Mouse (Mus musculus) embryonic fibroblast, embryonic 13.5 days (primary cell): Measurements from ENCODE around the gene Klc2.
A peak's percentile ranks its signal among the peaks of the same experiment; 100 is the strongest.

Experiments used
- CTCF ChIP-seq: IDR thresholded peaks from 2 replicates; pipeline ENCODE4 v1.5.1; 2011; ENCODE audit warnings: mild to moderate bottlenecking, control low read depth, low read length, moderate library complexity, borderline replicate concordance; ENCODE audit not compliant: insufficient read depth
- POLR2A ChIP-seq: IDR thresholded peaks from 2 replicates; pipeline ENCODE4 v1.6.1; 2011; ENCODE audit warnings: low read depth, mild to moderate bottlenecking, control low read depth, low read length, moderate library complexity

- TF ChIP-seq CTCF (peak; percentile 25; the same call in 1 of the 2 replicates), POLR2A (no peak)
These were observed 46.0 kb upstream of the Klc2 start for GRCm38 (mm10) chr19:5164380-5164779.
